Mouse (Mus musculus) thymus, postnatal 25 days (tissue): ENCODE results near the gene Polr3g.
A peak's percentile ranks its signal among the peaks of the same experiment; 100 is the strongest.
"Not testable (repeated sequence)": the region's sequence is repeated elsewhere in the genome, so short reads cannot be mapped to it uniquely, and the experiment has no call there.

Experiments
- DNase-seq: peaks from one replicate; pipeline ENCODE4 v3.0.0; 2022

Gene Polr3g

GRCm38 (mm10) chr13:81710775-81711545 lies at the start of gene Polr3g, which contains the start of gene Mblac2:
Gene Polr3g, minus strand, starts transcription at chr13:81711013.
Gene Mblac2, plus strand, starts transcription at chr13:81711341.
- peak; percentile 99 for DNase-seq

- peak; percentile 23 for DNase-seq
Observed at GRCm38 (mm10) chr13:81760379-81760778, 49.6 kb upstream of the Polr3g start.

DNA sequence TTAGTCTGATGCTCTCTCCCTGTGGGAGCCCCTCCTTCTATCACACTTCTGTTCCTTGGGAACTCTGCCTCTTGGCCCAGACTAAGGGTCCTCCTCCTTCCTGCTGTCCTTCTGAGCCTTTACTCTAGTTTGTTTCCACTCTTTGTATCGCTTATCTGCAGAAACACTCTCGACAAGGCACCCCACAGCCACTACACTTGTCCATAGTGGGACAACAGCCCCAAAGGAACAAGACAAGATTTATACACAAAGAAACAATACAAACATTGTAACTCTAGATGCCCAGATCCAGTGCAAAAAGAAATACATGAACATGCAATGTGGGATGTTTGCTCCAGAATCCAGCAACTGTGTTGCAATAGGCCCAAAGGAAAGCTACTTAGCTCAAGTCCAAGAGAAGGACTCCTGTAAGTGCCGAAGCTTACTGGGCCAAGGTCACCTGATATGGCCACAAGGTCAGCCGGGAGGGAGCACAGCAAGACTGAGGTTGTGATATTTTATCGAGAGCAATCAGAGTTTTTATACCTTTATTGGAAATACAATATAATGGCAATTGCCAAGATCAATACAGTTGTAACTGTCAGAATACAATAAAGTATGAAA lies 46.3 kb upstream of the Polr3g start:
- no peak for DNase-seq

DNA sequence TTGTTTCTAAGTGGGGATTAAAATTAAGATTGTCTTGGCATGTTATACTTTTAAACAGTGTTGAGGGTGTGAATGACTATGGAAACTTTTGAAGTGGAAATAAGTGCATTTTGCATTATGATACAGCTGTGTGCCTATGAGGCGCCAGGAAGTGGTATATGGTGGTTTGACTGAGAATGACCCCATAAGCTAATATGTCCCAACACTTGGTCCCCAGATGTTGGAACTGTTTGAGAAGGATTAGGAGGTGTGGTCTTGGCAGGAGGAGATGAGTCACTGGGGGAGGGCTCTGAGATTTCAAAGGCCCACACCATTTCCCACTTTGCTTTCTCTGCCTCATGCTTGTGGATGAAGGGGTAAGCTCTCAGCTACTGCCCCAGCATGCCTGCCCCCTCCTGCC lies 44.5 kb upstream of the Polr3g start:
- no peak for DNase-seq

DNA sequence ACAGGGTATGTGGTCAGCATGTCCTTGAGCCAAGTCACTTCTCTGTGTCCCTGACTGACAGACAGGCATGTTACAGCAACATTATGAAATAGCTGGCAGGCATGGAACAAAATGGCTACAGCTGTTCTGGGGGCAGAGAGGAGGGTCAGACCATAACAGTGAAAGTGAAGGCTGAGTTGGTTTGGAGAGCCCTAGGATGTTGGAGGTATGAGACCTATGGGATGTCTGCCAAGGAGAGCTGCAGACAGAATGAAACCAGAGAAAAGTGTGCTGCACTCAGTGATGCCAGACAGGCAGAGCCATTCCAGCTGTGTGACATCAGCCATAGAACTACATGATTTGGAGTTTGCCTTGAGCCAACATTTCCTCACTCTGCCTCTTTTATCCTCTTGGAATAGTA lies 44.1 kb upstream of the Polr3g start:
- no peak for DNase-seq

- DNase-seq = no peak
Observed at GRCm38 (mm10) chr13:81744092-81744396, 33.2 kb upstream of the Polr3g start.

GRCm38 (mm10) chr13:81743391-81744091 lies 32.7 kb upstream of the Polr3g start:
- no peak for DNase-seq

DNA sequence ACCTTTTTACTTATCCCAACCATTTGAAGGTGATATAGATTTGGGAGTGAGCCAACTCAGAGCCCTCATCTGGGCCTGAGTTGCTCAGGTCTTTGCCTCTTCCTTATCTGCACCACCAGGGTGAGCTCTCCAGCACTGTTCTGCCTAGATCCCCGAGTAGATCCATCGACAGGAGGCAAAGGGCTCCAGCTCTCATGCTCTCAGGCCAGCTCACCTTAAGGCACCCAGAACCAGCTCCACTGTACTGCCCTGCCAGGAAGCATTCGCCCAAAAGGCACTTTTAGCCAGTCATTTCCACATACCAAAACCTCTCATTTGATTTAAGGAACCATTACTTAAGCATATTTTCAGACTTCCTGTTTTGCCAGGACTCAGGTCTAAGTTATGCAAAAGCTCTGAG lies 30.1 kb upstream of the Polr3g start:
- DNase-seq = no peak

DNA sequence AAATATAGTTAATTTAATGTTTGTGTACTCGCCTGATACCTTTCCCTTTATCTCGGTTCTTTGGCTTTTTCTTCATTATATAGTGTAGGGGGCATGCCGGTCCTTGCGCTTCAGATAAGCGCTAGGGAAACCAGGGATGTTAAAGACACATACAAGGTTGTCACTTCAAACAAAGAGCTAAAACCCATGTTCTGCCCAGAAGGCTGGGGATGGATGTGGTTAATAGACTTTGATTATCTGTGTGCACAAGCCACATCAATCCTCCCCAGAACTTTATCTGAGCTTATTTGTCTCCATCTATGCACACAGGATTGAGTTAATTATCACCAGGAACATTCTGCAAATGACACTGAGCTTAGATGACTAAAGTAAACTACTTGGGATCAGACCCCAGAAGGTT lies 25.8 kb upstream of the Polr3g start:
- DNase-seq = no peak

- DNase-seq = no peak
Observed at GRCm38 (mm10) chr13:81730362-81730761, 19.5 kb upstream of the Polr3g start.

- no peak for DNase-seq
Observed at GRCm38 (mm10) chr13:81729102-81729501, 18.3 kb upstream of the Polr3g start.

DNA sequence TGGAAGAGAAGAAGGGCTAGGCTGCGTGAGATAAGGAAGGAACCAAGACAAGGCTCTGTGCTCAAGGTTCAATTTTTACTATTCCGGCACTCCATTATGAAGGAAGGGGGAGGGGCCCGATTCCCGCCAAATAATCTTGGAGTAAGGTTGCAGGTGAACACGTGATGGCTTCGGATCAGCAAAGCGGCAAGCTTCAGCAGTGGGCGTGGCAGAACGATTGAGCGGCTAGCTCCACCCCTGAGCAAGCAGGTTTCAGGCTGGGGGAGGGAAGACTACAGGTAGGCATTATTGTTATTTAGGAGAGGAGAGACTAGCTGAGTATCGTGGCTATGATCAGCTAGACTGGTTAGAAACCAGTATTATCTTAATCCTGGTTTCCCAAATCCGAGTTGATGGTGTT lies 17.3 kb upstream of the Polr3g start:
- DNase-seq = not testable (repeated sequence)

DNA sequence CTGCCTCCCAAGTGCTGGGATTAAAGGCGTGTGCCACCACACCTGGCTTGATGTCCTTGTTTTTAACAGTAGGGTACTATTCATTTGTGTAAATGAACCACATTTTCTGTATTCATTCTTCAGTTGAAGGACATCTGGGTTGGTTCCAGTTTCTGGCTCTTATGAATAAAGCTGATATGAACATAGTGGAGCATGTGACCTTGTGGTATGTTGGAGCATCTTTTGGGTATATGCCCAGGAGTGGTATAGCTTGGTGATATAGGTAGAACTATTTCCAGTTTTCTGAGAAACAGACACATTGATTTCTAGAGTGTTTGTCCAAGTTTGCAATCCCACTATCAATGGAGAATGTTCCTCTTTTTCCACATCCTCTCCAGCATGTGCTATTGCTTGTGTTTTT lies 3.1 kb upstream of the Polr3g start:
- DNase-seq = no peak

- DNase-seq = peak; percentile 32
Observed at GRCm38 (mm10) chr13:81711546-81712371, 946 bp upstream of the Polr3g start.

DNA sequence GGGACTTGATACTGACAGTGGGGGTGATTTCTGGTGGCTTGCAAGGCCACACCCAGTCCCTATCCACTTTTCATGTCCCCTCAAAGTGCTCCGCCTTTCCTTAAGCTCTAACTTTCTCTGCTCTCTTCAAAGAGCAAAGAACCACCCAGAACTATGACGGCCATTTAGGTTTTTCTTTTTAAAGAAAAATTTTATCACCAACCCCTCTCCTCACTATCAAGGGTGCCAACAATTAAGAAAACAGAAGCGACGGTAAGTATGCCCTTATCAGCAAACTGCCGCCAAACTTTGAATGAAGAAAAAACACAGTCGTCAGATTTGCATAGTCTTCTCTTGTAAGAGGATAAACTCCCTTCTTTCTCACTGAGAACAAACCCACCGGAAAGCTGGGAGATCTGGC lies 547 bp downstream of the Polr3g start:
- no peak for DNase-seq

DNA sequence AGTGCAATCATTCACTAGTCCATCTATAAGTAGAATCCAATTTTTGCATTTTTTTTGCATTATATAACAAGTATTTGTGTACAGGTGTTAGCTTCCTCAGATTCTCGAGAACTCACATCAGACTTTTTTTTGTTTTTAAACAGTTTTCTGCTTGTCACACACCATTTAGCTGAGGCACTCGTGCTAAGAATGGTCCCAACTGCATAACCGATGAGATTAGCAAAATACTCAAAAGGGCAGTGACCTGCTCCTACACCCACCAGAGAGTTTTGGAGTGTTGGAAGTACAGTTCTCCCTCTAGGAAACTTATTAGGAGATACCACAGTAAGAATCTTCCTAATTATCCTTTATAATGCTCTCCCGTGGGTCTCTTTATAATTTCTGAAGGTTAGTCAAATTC lies 1.0 kb downstream of the Polr3g start:
- DNase-seq = no peak

GRCm38 (mm10) chr13:81706311-81706710 lies 4.5 kb downstream of the Polr3g start:
- no peak for DNase-seq

- DNase-seq = no peak
Observed at GRCm38 (mm10) chr13:81703621-81704020, 7.2 kb downstream of the Polr3g start.

DNA sequence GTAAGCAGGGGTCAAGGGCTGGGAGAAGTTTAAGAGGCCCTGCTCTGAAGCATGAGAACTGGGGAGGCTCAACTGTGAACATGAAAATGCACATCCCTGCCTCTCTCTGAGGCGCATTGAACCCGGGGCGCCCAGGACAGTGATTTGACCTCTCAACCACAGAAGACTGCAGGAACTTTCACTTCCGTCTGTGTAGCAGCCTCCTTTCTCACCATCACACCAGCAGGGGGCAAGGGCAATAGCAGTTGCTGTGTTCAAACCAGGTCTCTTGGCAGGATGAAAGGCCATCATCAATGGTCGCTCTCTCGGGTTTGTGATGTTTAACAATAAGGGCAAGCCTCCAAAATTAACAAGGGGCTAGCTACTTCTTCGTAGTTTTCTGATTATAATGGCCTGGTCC lies 7.7 kb downstream of the Polr3g start:
- no peak for DNase-seq

DNA sequence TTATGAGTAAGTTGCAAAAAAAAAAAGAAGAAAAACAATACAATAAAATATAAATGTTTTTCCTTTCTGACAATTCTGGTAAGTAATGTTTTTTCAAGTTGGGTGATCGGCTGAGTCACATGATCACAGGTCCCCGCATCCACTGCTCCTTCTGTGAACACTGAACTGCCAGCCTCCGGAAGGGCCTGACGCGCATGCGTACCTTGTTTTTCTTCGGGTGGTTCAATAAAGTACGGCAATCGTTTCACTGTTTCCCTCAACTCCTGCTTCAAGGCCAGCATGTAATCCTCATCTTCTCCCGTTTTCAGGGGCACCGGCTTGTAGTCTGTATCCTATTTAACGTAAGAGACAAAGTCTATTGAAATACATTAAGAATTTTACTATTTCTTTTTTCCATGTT lies 16.4 kb downstream of the Polr3g start:
- DNase-seq = no peak

DNA sequence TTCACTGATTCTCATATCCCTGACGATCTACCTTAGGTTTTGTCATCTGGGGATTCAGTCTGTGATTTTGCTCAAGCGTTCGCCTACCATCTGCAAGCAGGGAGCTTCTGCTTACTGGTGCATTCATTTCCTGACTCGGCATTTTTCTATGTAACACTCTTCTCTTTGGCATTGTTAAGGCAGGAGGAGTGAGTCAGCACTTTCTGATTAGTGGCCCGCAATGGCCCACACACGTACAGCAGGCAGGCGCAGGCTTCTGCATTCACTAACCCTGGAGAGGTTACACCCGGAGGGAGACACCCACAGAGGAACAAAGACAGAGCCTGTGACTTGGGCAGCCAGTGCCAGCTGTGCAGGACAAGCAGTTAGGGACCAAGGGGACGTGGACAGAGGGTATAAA lies 19.2 kb downstream of the Polr3g start:
- no peak for DNase-seq

DNA sequence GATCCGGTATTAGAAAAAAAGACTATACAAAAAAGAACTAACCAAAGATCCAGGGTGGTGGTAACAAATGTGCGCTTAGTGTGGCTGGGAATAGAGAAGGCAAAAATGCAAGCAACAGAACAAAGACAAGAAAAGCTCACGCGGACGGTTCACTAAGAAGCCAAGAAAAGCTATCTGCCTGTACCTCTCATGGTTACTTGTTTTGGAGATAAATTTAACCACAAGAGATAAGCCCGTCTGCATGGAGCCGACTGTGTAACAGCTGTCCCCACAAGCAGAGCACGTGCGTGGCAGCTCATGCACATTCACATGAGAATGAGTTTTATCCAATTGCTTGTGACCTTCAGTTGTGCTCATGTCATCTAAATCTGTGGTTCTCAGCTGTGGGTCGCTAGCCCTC lies 20.3 kb downstream of the Polr3g start:
- peak; percentile 19 for DNase-seq

- DNase-seq = no peak
Observed at GRCm38 (mm10) chr13:81689587-81689986, 21.2 kb downstream of the Polr3g start.
